Mouse (Mus musculus): ENCODE measurements at regions not wholly inside any gene's neighbourhood (a gene's known extent, or its start where the extent isn't known, plus 50 kb on each side); places are given as distances from the start of the nearest gene placed in this dataset.
"Not testable (repeated sequence)": the region's sequence is repeated elsewhere in the genome, so short reads cannot be mapped to it uniquely, and the experiment has no call there.

GRCm38 (mm10) chr3:56965444-56965843, 336.3 kb downstream of the Tm4sf1 start:
- Histone ChIP-seq H3K27me3 (no peaks in the 10 kb centered on the region), H3K4me3 (no peak overlapping the region), H3K9ac (no peak overlapping the region), H3K9me3 (no peaks in the 10 kb centered on the region), H3K4me1 (no peaks in the 10 kb centered on the region), H3K27ac (no peak overlapping the region), H3K4me2 (no peak overlapping the region), H3K36me3 (no peaks in the 10 kb centered on the region)
- no peak for ATAC-seq (ENCODE audit: insufficient number of reproducible peaks, low FRiP score, low TSS enrichment, low read depth)
- WGBS: 84% methylated on average over 2 of the region's 2 CpGs

- Histone ChIP-seq H3K27me3 (no peaks in the 10 kb centered on the region), H3K4me2 (no peak overlapping the region), H3K4me3 (no peak overlapping the region), H3K27ac (no peak overlapping the region), H3K9me3 (no peaks in the 10 kb centered on the region), H3K9ac (no peak overlapping the region), H3K4me1 (no peaks in the 10 kb centered on the region), H3K36me3 (no peaks in the 10 kb centered on the region)
- WGBS: 73% methylated on average over 3 of the region's 3 CpGs
- no peak for ATAC-seq (ENCODE audit: insufficient number of reproducible peaks, low FRiP score, low TSS enrichment, low read depth)
These were observed 337.6 kb downstream of the Tm4sf1 start for GRCm38 (mm10) chr3:56964156-56964555.

- H3K27ac ChIP-seq: no peak overlapping the region
- no peak overlapping the region for H3K4me2 ChIP-seq
- H3K9ac ChIP-seq: no peak overlapping the region
- no peak for ATAC-seq (ENCODE audit: insufficient number of reproducible peaks, low FRiP score, low TSS enrichment, low read depth)
- H3K4me3 ChIP-seq: no peak overlapping the region
- 73% methylated on average over 3 of the region's 3 CpGs for WGBS
- H3K36me3 ChIP-seq: no peaks in the 10 kb centered on the region
- H3K27me3 ChIP-seq: no peaks in the 10 kb centered on the region
- no peaks in the 10 kb centered on the region for H3K9me3 ChIP-seq
- no peaks in the 10 kb centered on the region for H3K4me1 ChIP-seq
These were observed 338.5 kb downstream of the Tm4sf1 start for GRCm38 (mm10) chr3:56963251-56963650.

GRCm38 (mm10) chr3:56962248-56963013, 339.4 kb downstream of the Tm4sf1 start:
- H3K27ac ChIP-seq: no peak overlapping the region
- WGBS: 59% methylated on average over 3 of the region's 3 CpGs
- H3K4me3 ChIP-seq: no peak overlapping the region
- no peaks in the 10 kb centered on the region for H3K36me3 ChIP-seq
- no peak overlapping the region for H3K4me2 ChIP-seq
- H3K9me3 ChIP-seq: no peaks in the 10 kb centered on the region
- H3K9ac ChIP-seq: no peak overlapping the region
- no peaks in the 10 kb centered on the region for H3K27me3 ChIP-seq
- no peaks in the 10 kb centered on the region for H3K4me1 ChIP-seq
- ATAC-seq (ENCODE audit: insufficient number of reproducible peaks, low FRiP score, low TSS enrichment, low read depth): no peak

GRCm38 (mm10) chr3:56956978-56957377, 344.8 kb downstream of the Tm4sf1 start:
- no peak overlapping the region for H3K4me2 ChIP-seq
- no peaks in the 10 kb centered on the region for H3K9me3 ChIP-seq
- H3K9ac ChIP-seq: no peak overlapping the region
- no peaks in the 10 kb centered on the region for H3K4me1 ChIP-seq
- 92% methylated on average over 2 of the region's 2 CpGs for WGBS
- H3K27me3 ChIP-seq: no peaks in the 10 kb centered on the region
- H3K27ac ChIP-seq: no peak overlapping the region
- no peaks in the 10 kb centered on the region for H3K36me3 ChIP-seq
- H3K4me3 ChIP-seq: no peak overlapping the region
- ATAC-seq (ENCODE audit: insufficient number of reproducible peaks, low FRiP score, low TSS enrichment, low read depth): no peak

- no peaks in the 10 kb centered on the region for H3K27me3 ChIP-seq
- ATAC-seq (ENCODE audit: insufficient number of reproducible peaks, low FRiP score, low TSS enrichment, low read depth): no peak
- H3K27ac ChIP-seq: no peak overlapping the region
- no peaks in the 10 kb centered on the region for H3K4me1 ChIP-seq
- no peak overlapping the region for H3K9ac ChIP-seq
- H3K4me2 ChIP-seq: no peak overlapping the region
- H3K36me3 ChIP-seq: no peaks in the 10 kb centered on the region
- no peaks in the 10 kb centered on the region for H3K9me3 ChIP-seq
- WGBS: 66% methylated on average over 2 of the region's 2 CpGs
- no peak overlapping the region for H3K4me3 ChIP-seq
These were observed 346.0 kb downstream of the Tm4sf1 start for GRCm38 (mm10) chr3:56955799-56956121.

- H3K27me3 ChIP-seq: no peaks in the 10 kb centered on the region
- no peak for ATAC-seq (ENCODE audit: insufficient number of reproducible peaks, low FRiP score, low TSS enrichment, low read depth)
- H3K4me1 ChIP-seq: no peaks in the 10 kb centered on the region
- H3K36me3 ChIP-seq: no peaks in the 10 kb centered on the region
- H3K27ac ChIP-seq: no peak overlapping the region
- no peak overlapping the region for H3K4me3 ChIP-seq
- no peaks in the 10 kb centered on the region for H3K9me3 ChIP-seq
- no peak overlapping the region for H3K9ac ChIP-seq
- no peak overlapping the region for H3K4me2 ChIP-seq
- 44% methylated on average over 7 of the region's 7 CpGs for WGBS
These were observed 346.5 kb downstream of the Tm4sf1 start for GRCm38 (mm10) chr3:56955098-56955798.

- H3K4me1 ChIP-seq; H3K4me3 ChIP-seq; ATAC-seq (ENCODE audit: insufficient number of reproducible peaks, low FRiP score, low TSS enrichment, low read depth); H3K9me3 ChIP-seq; H3K9ac ChIP-seq; H3K27ac ChIP-seq; H3K36me3 ChIP-seq; H3K4me2 ChIP-seq; H3K27me3 ChIP-seq: not testable (repeated sequence)
- WGBS: no CpG with 5 or more reads among the region's 1 CpGs
These were observed 359.2 kb downstream of the Tm4sf1 start for GRCm38 (mm10) chr3:56942557-56942956.

GRCm38 (mm10) chr3:56928940-56929339, 372.8 kb downstream of the Tm4sf1 start:
- H3K9me3 ChIP-seq; H3K9ac ChIP-seq; H3K36me3 ChIP-seq; H3K27ac ChIP-seq; H3K4me1 ChIP-seq; H3K4me3 ChIP-seq; H3K27me3 ChIP-seq; ATAC-seq (ENCODE audit: insufficient number of reproducible peaks, low FRiP score, low TSS enrichment, low read depth); H3K4me2 ChIP-seq: not testable (repeated sequence)
- WGBS: 91% methylated on average over 1 of the region's 2 CpGs

- 85% methylated on average over 2 of the region's 2 CpGs for WGBS
- Histone ChIP-seq H3K9ac (no peak overlapping the region), H3K4me2 (no peak overlapping the region), H3K27me3 (no peaks in the 10 kb centered on the region), H3K4me1 (no peaks in the 10 kb centered on the region), H3K27ac (no peak overlapping the region), H3K36me3 (no peaks in the 10 kb centered on the region), H3K4me3 (no peak overlapping the region), H3K9me3 (no peaks in the 10 kb centered on the region)
- ATAC-seq (ENCODE audit: insufficient number of reproducible peaks, low FRiP score, low TSS enrichment, low read depth): no peak
These were observed 403.3 kb downstream of the Tm4sf1 start for GRCm38 (mm10) chr3:56898491-56898890.

GRCm38 (mm10) chr3:56877062-56877461, 424.7 kb downstream of the Tm4sf1 start:
- H3K4me1 ChIP-seq: no peaks in the 10 kb centered on the region
- H3K4me3 ChIP-seq: no peak overlapping the region
- H3K4me2 ChIP-seq: no peak overlapping the region
- no peak overlapping the region for H3K27ac ChIP-seq
- no peak for ATAC-seq (ENCODE audit: insufficient number of reproducible peaks, low FRiP score, low TSS enrichment, low read depth)
- H3K9me3 ChIP-seq: no peaks in the 10 kb centered on the region
- 79% methylated on average over 4 of the region's 4 CpGs for WGBS
- no peak overlapping the region for H3K9ac ChIP-seq
- H3K27me3 ChIP-seq: no peaks in the 10 kb centered on the region
- H3K36me3 ChIP-seq: no peaks in the 10 kb centered on the region

- H3K4me2 ChIP-seq: no peak overlapping the region
- ATAC-seq (ENCODE audit: insufficient number of reproducible peaks, low FRiP score, low TSS enrichment, low read depth): no peak
- no peaks in the 10 kb centered on the region for H3K27me3 ChIP-seq
- no peaks in the 10 kb centered on the region for H3K4me1 ChIP-seq
- H3K36me3 ChIP-seq: no peaks in the 10 kb centered on the region
- no peak overlapping the region for H3K9ac ChIP-seq
- WGBS: 31% methylated on average over 1 of the region's 1 CpGs
- H3K9me3 ChIP-seq: no peaks in the 10 kb centered on the region
- no peak overlapping the region for H3K4me3 ChIP-seq
- no peak overlapping the region for H3K27ac ChIP-seq
These were observed 438.2 kb downstream of the Tm4sf1 start for GRCm38 (mm10) chr3:56863591-56863990.

Data from limb, embryonic 15.5 days (tissue).